In the genomic region with DNA sequence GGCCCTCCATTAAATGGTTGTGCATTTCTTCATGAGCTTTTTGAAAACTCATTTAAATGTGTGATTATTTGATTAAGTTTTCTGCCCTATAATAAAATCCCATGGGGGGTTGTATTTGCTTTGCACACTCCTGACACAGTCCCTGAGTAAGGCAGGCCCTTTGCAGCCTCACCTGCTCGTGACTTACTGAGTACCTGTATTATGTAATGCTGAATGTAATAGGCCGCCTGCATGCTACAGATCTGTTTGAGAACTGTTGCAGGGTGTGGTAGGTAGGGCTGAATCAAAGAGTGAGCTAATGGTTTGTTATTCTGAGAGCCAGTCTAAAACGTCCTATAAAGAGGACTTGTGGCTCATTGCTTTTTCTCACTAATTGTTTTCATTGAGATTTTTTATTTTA, we compare ENCODE assay signal across 19 mouse cellular contexts. TPM values are rescaled to one million over a fixed set of nuclear protein-coding genes. Genes with fewer than 3 reads are reported as not detected.
DNase-seq lines count a peak whose midpoint lies in the region; ATAC-seq and TF ChIP-seq lines count a peak whose summit lies in the region.
"Had no signal": no experiment of that assay in that cellular context is flagged by ENCODE, and none has a peak within 500 bp of the region (broad histone marks: within the 10 kb centered on the region; RNA-seq: fewer than 3 reads in every experiment).

No protein-coding gene starts in this region.

- 0 out of 2 replicates have a peak, but pooled peaks have one; percentile 46 for ATAC-seq in liver, postnatal 0 days
- peak; percentile 80 for ATAC-seq in stomach, embryonic 16.5 days (ENCODE audit: insufficient read depth, low FRiP score)
- ATAC-seq: forebrain, embryonic 16.5 days had no signal

- 63% methylated on average over 3 of the region's 3 CpGs for WGBS in liver, postnatal 0 days (ENCODE audit: insufficient replicate concordance)
- 65% methylated on average over 3 of the region's 3 CpGs for WGBS in stomach, embryonic 16.5 days
- WGBS in kidney, adult 2 months, result 86% methylated on average over 3 of the region's 3 CpGs
- WGBS in embryonic facial prominence, embryonic 10.5 days, result 90% methylated on average over 3 of the region's 3 CpGs

- H3K4me3 ChIP-seq in liver, postnatal 0 days (ENCODE audit: low read depth, low read length), result no peak overlapping the region
- H3K4me3 ChIP-seq in stomach, embryonic 16.5 days (replicated peaks; ENCODE audit: low read length), result no peak overlapping the region
- no peak overlapping the region for H3K4me3 ChIP-seq in kidney, adult 2 months (ENCODE audit: insufficient read depth, low read depth, low read length)
- no peak overlapping the region for H3K4me3 ChIP-seq in embryonic facial prominence, embryonic 10.5 days
- H3K4me3 ChIP-seq: embryonic facial prominence, embryonic 13.5 days; forebrain, embryonic 12.5 days; heart, embryonic 10.5 days had no signal

- no peak overlapping the region for H3K27ac ChIP-seq in liver, postnatal 0 days (ENCODE audit: low read depth)
- no peak overlapping the region; the same call in 1 of the 2 replicates for H3K27ac ChIP-seq in stomach, embryonic 16.5 days (ENCODE audit: low read length)
- no peak overlapping the region for H3K27ac ChIP-seq in kidney, adult 2 months (ENCODE audit: insufficient read depth, low read depth, low read length)
- H3K27ac ChIP-seq in embryonic facial prominence, embryonic 10.5 days (replicated peaks), result no peak overlapping the region
- H3K27ac ChIP-seq: embryonic facial prominence, embryonic 13.5 days; forebrain, embryonic 12.5 days; heart, embryonic 10.5 days had no signal

- no peak for TF ChIP-seq CTCF in liver, postnatal 0 days (IDR thresholded peaks at IDR 0.05; ENCODE audit: low read depth)
- TF ChIP-seq CTCF in kidney, adult 2 months (conservative IDR thresholded peaks at IDR 0.05; ENCODE audit: insufficient read depth, insufficient read length, low read depth, low read length), result no peak

- H3K4me2 ChIP-seq in liver, postnatal 0 days (ENCODE audit: low read depth, low read length), result no peak overlapping the region
- no peak overlapping the region for H3K4me2 ChIP-seq in stomach, embryonic 16.5 days (ENCODE audit: low read depth, low read length)
- H3K4me2 ChIP-seq: embryonic facial prominence, embryonic 13.5 days; forebrain, embryonic 12.5 days had no signal

- TF ChIP-seq POLR2A in kidney, adult 2 months (IDR thresholded peaks at IDR 0.05; ENCODE audit: low read depth, low read length), result no peak

- H3K27me3 ChIP-seq in liver, postnatal 0 days (ENCODE audit: insufficient read depth, low read length), result no peaks in the 10 kb centered on the region
- no peaks in the 10 kb centered on the region for H3K27me3 ChIP-seq in stomach, embryonic 16.5 days (ENCODE audit: control insufficient read depth, insufficient read depth, low read length)
- H3K27me3 ChIP-seq in kidney, adult 2 months (replicated peaks; ENCODE audit: control insufficient read depth, insufficient read depth, low read length), result no peaks in the 10 kb centered on the region
- no peaks in the 10 kb centered on the region for H3K27me3 ChIP-seq in embryonic facial prominence, embryonic 10.5 days (replicated peaks; ENCODE audit: low read depth, poor library complexity, severe bottlenecking)
- H3K27me3 ChIP-seq: embryonic facial prominence, embryonic 13.5 days; forebrain, embryonic 12.5 days had no signal

- DNase-seq in liver, postnatal 0 days, result no peak
- DNase-seq in liver, result no peak
- DNase-seq in lung, postnatal 25 days (ENCODE audit: low spot score), result peak; percentile 69
- DNase-seq in lung, postnatal 10 days, result no peak
- DNase-seq in kidney, adult 2 months, result no peak
- no peak for DNase-seq in embryonic facial prominence, embryonic 10.5 days (ENCODE audit: low spot score)
- DNase-seq: adrenal gland, postnatal 10 days; cerebellum, adult 11-12 months; cerebellum, adult 9-10 months; cerebellum, postnatal 25 days; gastrocnemius, postnatal 10 days; heart, adult 18-20 months; heart, postnatal 10 days; heart, postnatal 4 days had no signal

- peaks cover 30% of the 10 kb centered on the region for H3K4me1 ChIP-seq in liver, postnatal 0 days (ENCODE audit: insufficient read depth)
- H3K4me1 ChIP-seq in stomach, embryonic 16.5 days (ENCODE audit: control insufficient read depth, insufficient read depth, low read length), result peaks cover 43% of the 10 kb centered on the region
- peaks cover 25% of the 10 kb centered on the region; the same call in 1 of the 2 replicates for H3K4me1 ChIP-seq in kidney, adult 2 months (ENCODE audit: control insufficient read depth, insufficient read depth, low read length)
- peaks cover 47% of the 10 kb centered on the region for H3K4me1 ChIP-seq in embryonic facial prominence, embryonic 10.5 days

- no peaks in the 10 kb centered on the region for H3K36me3 ChIP-seq in liver, postnatal 0 days (replicated peaks; ENCODE audit: insufficient read depth, low read length)
- H3K36me3 ChIP-seq in stomach, embryonic 16.5 days (ENCODE audit: control insufficient read depth, insufficient read depth, low read length), result no peaks in the 10 kb centered on the region
- no peaks in the 10 kb centered on the region for H3K36me3 ChIP-seq in kidney, adult 2 months (ENCODE audit: control insufficient read depth, insufficient read depth, low read length)
- no peaks in the 10 kb centered on the region for H3K36me3 ChIP-seq in embryonic facial prominence, embryonic 10.5 days (replicated peaks)
- H3K36me3 ChIP-seq: embryonic facial prominence, embryonic 13.5 days; forebrain, embryonic 12.5 days; heart, embryonic 10.5 days had no signal

- H3K9me3 ChIP-seq in liver, postnatal 0 days (ENCODE audit: low read length), result no peaks in the 10 kb centered on the region
- no peaks in the 10 kb centered on the region for H3K9me3 ChIP-seq in stomach, embryonic 16.5 days (replicated peaks; ENCODE audit: control insufficient read depth, low read length)
- H3K9me3 ChIP-seq in embryonic facial prominence, embryonic 10.5 days, result no peaks in the 10 kb centered on the region
- H3K9me3 ChIP-seq: embryonic facial prominence, embryonic 13.5 days; forebrain, embryonic 12.5 days; heart, embryonic 10.5 days had no signal

- H3K9ac ChIP-seq in liver, postnatal 0 days (replicated peaks), result no peak overlapping the region
- H3K9ac ChIP-seq in stomach, embryonic 16.5 days (ENCODE audit: low read length), result no peak overlapping the region
- H3K9ac ChIP-seq: embryonic facial prominence, embryonic 13.5 days; forebrain, embryonic 12.5 days had no signal

- no peak for TF ChIP-seq EP300 in liver, postnatal 0 days (IDR thresholded peaks at IDR 0.05; ENCODE audit: low read depth)

RNA-seq across cellular contexts. Expression of a gene that starts 33.4 kb away (rescaled TPM):
- 2.1 and 2.3 TPM in 2 replicates for polyA plus RNA-seq in liver, postnatal 0 days (2015; fragmentation: Nextera tagmentation; extraction: Ambion mirVana)
- 9.7 and 10.4 TPM in 2 replicates for polyA plus RNA-seq in stomach, embryonic 16.5 days (2015; fragmentation: Nextera tagmentation; extraction: Ambion mirVana)
- 4.7 and 5.4 TPM in 2 replicates for polyA plus RNA-seq in kidney, adult 2 months (2012; rRNA removed)
- polyA plus RNA-seq in embryonic facial prominence, embryonic 10.5 days (2016; fragmentation: Nextera tagmentation; extraction: Ambion mirVana), result 16.2 and 16.9 TPM in 2 replicates
